Mouse (Mus musculus): Measurements from ENCODE around the gene Cox6b2. TPM values are rescaled to one million over a fixed set of nuclear protein-coding genes. Genes with fewer than 3 reads are reported as not detected.

Cox6b2 gene
- polyA plus RNA-seq, 1 experiment, result 1,707 TPM

GRCm38 (mm10) chr7:4779921-4780320 is 27.0 kb upstream of the Cox6b2 start:
- Histone ChIP-seq H3K4me1 (ENCODE audit: control insufficient read depth, insufficient read depth, low read length) (peaks cover 9% of the 10 kb centered on the region), H3K27ac (ENCODE audit: control insufficient read depth, insufficient read depth, low read depth, low read length) (no peak overlapping the region), H3K36me3 (ENCODE audit: control insufficient read depth, insufficient read depth, low read length) (no peaks in the 10 kb centered on the region), H3K4me3 (ENCODE audit: control insufficient read depth, low read depth, low read length) (peak overlapping the region; percentile 87), H3K27me3 (ENCODE audit: control insufficient read depth, insufficient read depth, low read length) (no peaks in the 10 kb centered on the region; the same call in 1 of the 2 replicates)
- TF ChIP-seq CTCF (IDR thresholded peaks at IDR 0.05; ENCODE audit: control insufficient read depth, insufficient read depth, insufficient replicate concordance, low read depth, low read length) (no peak), POLR2A (IDR thresholded peaks at IDR 0.05; ENCODE audit: control insufficient read depth, low read depth, low read length) (no peak)

- Histone ChIP-seq H3K27ac (ENCODE audit: control insufficient read depth, insufficient read depth, low read depth, low read length) (no peak overlapping the region), H3K27me3 (ENCODE audit: control insufficient read depth, insufficient read depth, low read length) (no peaks in the 10 kb centered on the region; the same call in 1 of the 2 replicates)
- TF ChIP-seq CTCF (IDR thresholded peaks at IDR 0.05; ENCODE audit: control insufficient read depth, insufficient read depth, insufficient replicate concordance, low read depth, low read length) (no peak), POLR2A (IDR thresholded peaks at IDR 0.05; ENCODE audit: control insufficient read depth, low read depth, low read length) (no peak)
Measured at GRCm38 (mm10) chr7:4777851-4778637, 25.1 kb upstream of the Cox6b2 start.

GRCm38 (mm10) chr7:4776861-4777830 is 24.3 kb upstream of the Cox6b2 start:
- TF ChIP-seq POLR2A (IDR thresholded peaks at IDR 0.05; ENCODE audit: control insufficient read depth, low read depth, low read length), result no peak
- no peak for TF ChIP-seq CTCF (IDR thresholded peaks at IDR 0.05; ENCODE audit: control insufficient read depth, insufficient read depth, insufficient replicate concordance, low read depth, low read length)
- Histone ChIP-seq H3K36me3 (ENCODE audit: control insufficient read depth, insufficient read depth, low read length) (no peaks in the 10 kb centered on the region), H3K4me3 (ENCODE audit: control insufficient read depth, low read depth, low read length) (peak overlapping the region; percentile 79), H3K27me3 (ENCODE audit: control insufficient read depth, insufficient read depth, low read length) (no peaks in the 10 kb centered on the region; the same call in 1 of the 2 replicates), H3K4me1 (ENCODE audit: control insufficient read depth, insufficient read depth, low read length) (peaks cover 13% of the 10 kb centered on the region), H3K27ac (ENCODE audit: control insufficient read depth, insufficient read depth, low read depth, low read length) (no peak overlapping the region)

More at GRCm38 (mm10) chr7:4777851-4778637, 25.1 kb upstream of the Cox6b2 start:
- Histone ChIP-seq H3K4me1 (ENCODE audit: control insufficient read depth, insufficient read depth, low read length) (peaks cover 13% of the 10 kb centered on the region), H3K4me3 (ENCODE audit: control insufficient read depth, low read depth, low read length) (no peak overlapping the region), H3K36me3 (ENCODE audit: control insufficient read depth, insufficient read depth, low read length) (no peaks in the 10 kb centered on the region)

GRCm38 (mm10) chr7:4776131-4776530 is 23.2 kb upstream of the Cox6b2 start:
- Histone ChIP-seq H3K4me1 (ENCODE audit: control insufficient read depth, insufficient read depth, low read length) (peaks cover 13% of the 10 kb centered on the region), H3K4me3 (ENCODE audit: control insufficient read depth, low read depth, low read length) (peak overlapping the region; percentile 79; the same call in 1 of the 2 replicates), H3K27me3 (ENCODE audit: control insufficient read depth, insufficient read depth, low read length) (no peaks in the 10 kb centered on the region; the same call in 1 of the 2 replicates), H3K36me3 (ENCODE audit: control insufficient read depth, insufficient read depth, low read length) (no peaks in the 10 kb centered on the region), H3K27ac (ENCODE audit: control insufficient read depth, insufficient read depth, low read depth, low read length) (no peak overlapping the region)
- TF ChIP-seq POLR2A (IDR thresholded peaks at IDR 0.05; ENCODE audit: control insufficient read depth, low read depth, low read length), result 0 out of 2 replicates have a peak, but pooled peaks have one; percentile 17
- TF ChIP-seq CTCF (IDR thresholded peaks at IDR 0.05; ENCODE audit: control insufficient read depth, insufficient read depth, insufficient replicate concordance, low read depth, low read length), result no peak

GRCm38 (mm10) chr7:4771202-4771601 is 18.3 kb upstream of the Cox6b2 start, which contains the start of gene Fam71e2:
Gene Fam71e2 (minus strand): TSS chr7:4771302.
- H3K27me3 ChIP-seq (ENCODE audit: control insufficient read depth, insufficient read depth, low read length), result no peaks in the 10 kb centered on the region
- H3K4me1 ChIP-seq (ENCODE audit: control insufficient read depth, insufficient read depth, low read length), result peaks cover 8% of the 10 kb centered on the region
- H3K36me3 ChIP-seq (ENCODE audit: control insufficient read depth, insufficient read depth, low read length), result no peaks in the 10 kb centered on the region
- H3K27ac ChIP-seq (ENCODE audit: control insufficient read depth, insufficient read depth, low read depth, low read length), result peak within 1 kb of the TSS; percentile 23
- H3K4me3 ChIP-seq (ENCODE audit: control insufficient read depth, low read depth, low read length), result peak within 1 kb of the TSS; percentile 91
- TF ChIP-seq POLR2A (IDR thresholded peaks at IDR 0.05; ENCODE audit: control insufficient read depth, low read depth, low read length) (peak; percentile 65; the same call in 1 of the 2 replicates), CTCF (IDR thresholded peaks at IDR 0.05; ENCODE audit: control insufficient read depth, insufficient read depth, insufficient replicate concordance, low read depth, low read length) (no peak)

- no peaks in the 10 kb centered on the region for H3K36me3 ChIP-seq (ENCODE audit: control insufficient read depth, insufficient read depth, low read length)
- TF ChIP-seq CTCF (IDR thresholded peaks at IDR 0.05; ENCODE audit: control insufficient read depth, insufficient read depth, insufficient replicate concordance, low read depth, low read length), result no peak
- no peak for TF ChIP-seq POLR2A (IDR thresholded peaks at IDR 0.05; ENCODE audit: control insufficient read depth, low read depth, low read length)
- no peaks in the 10 kb centered on the region for H3K4me1 ChIP-seq (ENCODE audit: control insufficient read depth, insufficient read depth, low read length)
- no peaks in the 10 kb centered on the region for H3K27me3 ChIP-seq (ENCODE audit: control insufficient read depth, insufficient read depth, low read length)
- H3K4me3 ChIP-seq (ENCODE audit: control insufficient read depth, low read depth, low read length), result no peak overlapping the region
- no peak overlapping the region for H3K27ac ChIP-seq (ENCODE audit: control insufficient read depth, insufficient read depth, low read depth, low read length)
Measured at GRCm38 (mm10) chr7:4764946-4765710, 12.2 kb upstream of the Cox6b2 start.

All from testis, adult 2 months (tissue).